Mouse (Mus musculus): Measurements from ENCODE around the gene Rdh16. TPM values are rescaled to one million over a fixed set of nuclear protein-coding genes. Genes with fewer than 3 reads are reported as not detected.
"Not testable (repeated sequence)": the region's sequence is repeated elsewhere in the genome, so short reads cannot be mapped to it uniquely, and the experiment has no call there.

Rdh16 gene
- polyA plus RNA-seq, 1 experiment, result 0.21 TPM

DNA sequence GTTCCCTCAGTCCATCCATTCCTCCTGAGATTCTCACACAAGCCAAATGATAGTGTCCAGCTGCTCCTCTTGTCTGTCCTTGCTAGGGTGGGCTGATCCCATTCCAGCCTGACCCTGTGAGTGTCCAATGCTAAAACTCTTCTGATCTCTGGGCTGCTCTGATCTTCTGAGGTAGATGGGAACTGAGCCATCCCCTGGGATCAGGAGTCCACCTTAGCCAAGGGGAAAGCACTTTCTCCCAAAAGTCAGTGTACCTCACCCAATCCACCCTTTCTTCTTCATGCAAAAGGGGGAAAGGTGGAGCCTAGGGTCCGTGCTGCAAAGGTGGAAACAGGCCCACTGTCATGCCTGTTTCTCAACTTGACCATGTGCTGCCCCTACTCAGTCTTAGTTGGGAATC is 90.5 kb downstream of the Rdh16 start:
- Histone ChIP-seq H3K27ac (ENCODE audit: insufficient read depth, low read length) (no peak overlapping the region), H3K4me1 (ENCODE audit: control insufficient read depth, insufficient read depth, low read length) (no peaks in the 10 kb centered on the region), H3K4me3 (ENCODE audit: insufficient read depth, low read length) (no peak overlapping the region)
- TF ChIP-seq CTCF (IDR thresholded peaks at IDR 0.05; ENCODE audit: extremely low read depth, insufficient read depth, low read length) (no peak), POLR2A (IDR thresholded peaks at IDR 0.05; ENCODE audit: extremely low read depth, insufficient read depth, low read length) (no peak)

DNA sequence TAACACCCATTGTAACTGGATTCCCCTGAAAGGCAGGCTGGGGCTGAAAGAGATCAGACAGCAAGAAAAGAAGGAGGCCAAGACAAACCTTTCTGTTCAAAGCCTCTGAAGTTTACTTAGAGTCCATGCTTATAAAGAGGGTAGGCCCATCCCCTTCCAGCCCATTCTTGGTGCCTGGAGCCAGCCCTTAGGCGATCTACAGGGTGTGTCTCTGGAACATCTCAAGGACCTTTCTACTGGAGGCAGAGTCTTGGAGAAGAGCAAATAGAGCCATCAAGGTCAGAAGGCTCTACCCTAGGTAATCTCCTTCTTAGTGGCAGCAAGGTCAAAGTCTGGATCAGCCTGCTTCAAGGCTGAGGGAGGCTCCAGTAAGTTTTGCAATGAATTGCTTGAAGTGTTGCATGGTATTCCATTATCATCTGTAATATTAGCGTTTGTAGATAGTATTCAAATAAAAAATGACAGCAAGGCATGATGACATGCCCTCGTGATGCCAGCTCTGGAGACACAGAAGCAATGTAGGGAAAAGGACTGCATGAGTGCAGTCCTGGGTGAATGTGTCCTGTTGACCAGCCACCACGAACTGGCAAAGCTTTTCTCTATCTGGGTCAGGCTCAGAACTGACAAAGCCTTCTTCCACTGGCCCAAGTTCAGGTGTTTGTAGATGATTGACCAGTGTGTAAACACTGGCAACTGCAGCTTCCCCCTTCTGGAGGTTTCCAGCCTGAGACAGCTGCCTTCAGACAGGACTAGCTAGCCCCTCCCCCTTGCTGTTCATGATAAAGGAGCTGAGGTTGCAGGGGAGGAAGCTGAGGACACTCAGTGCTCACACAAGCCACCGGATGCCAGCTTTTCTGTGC is 92.4 kb downstream of the Rdh16 start:
- not testable (repeated sequence) for H3K27ac ChIP-seq (ENCODE audit: insufficient read depth, low read length); H3K4me1 ChIP-seq (ENCODE audit: control insufficient read depth, insufficient read depth, low read length); H3K4me3 ChIP-seq (ENCODE audit: insufficient read depth, low read length)

Other genes starting within 250 kb of the Rdh16 start
- 294 and 309 TPM in 2 replicates for gene Lrp1, start 180.0 kb upstream of the Rdh16 start, polyA plus RNA-seq (2012; rRNA removed)
- 11.9 and 12.6 TPM in 2 replicates for gene Stat6, start 158.2 kb upstream of the Rdh16 start, polyA plus RNA-seq (2012; rRNA removed)
- gene Nemp1, start 134.3 kb upstream of the Rdh16 start, polyA plus RNA-seq (2012; rRNA removed), result 3.8 TPM in 2 replicates
- gene Nab2, start 132.6 kb upstream of the Rdh16 start, polyA plus RNA-seq (2012; rRNA removed), result 35.3 and 40.3 TPM in 2 replicates
- gene Myo1a, start 96.0 kb upstream of the Rdh16 start, polyA plus RNA-seq (2012; rRNA removed), result 1.3 and 1.7 TPM in 2 replicates
- 25.9 and 31.9 TPM in 2 replicates for gene Tac2, start 76.7 kb upstream of the Rdh16 start, polyA plus RNA-seq (2012; rRNA removed)
- 5.0 and 5.4 TPM in 2 replicates for gene Zbtb39, start 61.6 kb upstream of the Rdh16 start, polyA plus RNA-seq (2012; rRNA removed)
- gene Gpr182, start 49.4 kb upstream of the Rdh16 start, polyA plus RNA-seq (2012; rRNA removed), result 1.3 and 1.4 TPM in 2 replicates
- 0.15 and 0.25 TPM in 2 replicates for gene Rdh1, start 41.4 kb upstream of the Rdh16 start, polyA plus RNA-seq (2012; rRNA removed)
- gene Rdh16f1, start 41.4 kb upstream of the Rdh16 start, polyA plus RNA-seq (2012; rRNA removed), result 1.2 TPM in 1 of 2 replicates, not detected in the other
- 0.13 and 1.4 TPM in 2 replicates for gene Rdh9, start 24.8 kb upstream of the Rdh16 start, polyA plus RNA-seq (2012; rRNA removed)
- gene Rdh19, start 48.8 kb downstream of the Rdh16 start, polyA plus RNA-seq (2012; rRNA removed), result not detected in 2 replicates
- gene Rdh16f2, start 65.3 kb downstream of the Rdh16 start, polyA plus RNA-seq (2012; rRNA removed), result not detected in 2 replicates
- gene Rdh7, start 87.7 kb downstream of the Rdh16 start, polyA plus RNA-seq (2012; rRNA removed), result not detected in 2 replicates
- gene Sdr9c7, start 97.4 kb downstream of the Rdh16 start, polyA plus RNA-seq (2012; rRNA removed), result 0.09 and 0.15 TPM in 2 replicates
- gene Hsd17b6, start 206.5 kb downstream of the Rdh16 start, polyA plus RNA-seq (2012; rRNA removed), result not detected in 2 replicates
- 7.5 and 8.1 TPM in 2 replicates for gene Prim1, start 214.0 kb downstream of the Rdh16 start, polyA plus RNA-seq (2012; rRNA removed)
- 175 and 177 TPM in 2 replicates for gene Naca, start 234.4 kb downstream of the Rdh16 start, polyA plus RNA-seq (2012; rRNA removed)